Mouse (Mus musculus) stomach, postnatal 0 days (tissue): ENCODE measurements around the gene Pdzrn3. TPM values are rescaled to one million over a fixed set of nuclear protein-coding genes. Genes with fewer than 3 reads are reported as not detected.

Experiments
- ATAC-seq: fragments of 200-750 bp; cut with Nextera tagmentation; 2 replicates; pipeline ENCODE4 v1.8.0; 2017; ENCODE audit not compliant: low FRiP score, low TSS enrichment
- DNase-seq: peaks from one replicate; pipeline ENCODE4 v3.0.0-alpha.2; 2016; ENCODE audit warnings: low spot score
- H3K27ac ChIP-seq: fragments of 300-500 bp; sonication (generic); replicated peaks from 2 replicates; pipeline ENCODE4 v1.5.1; 2014; ENCODE audit warnings: mild to moderate bottlenecking, control low read depth
- H3K27me3 ChIP-seq: fragments of 300-500 bp; sonication (generic); 2 replicates; pipeline ENCODE4 v1.6.1; 2014; ENCODE audit warnings: low read length; ENCODE audit not compliant: control insufficient read depth, insufficient read depth
- H3K36me3 ChIP-seq: fragments of 300-500 bp; sonication (generic); 2 replicates; pipeline ENCODE4 v1.6.1; 2014; ENCODE audit warnings: low read length, mixed read lengths; ENCODE audit not compliant: control insufficient read depth, insufficient read depth
- H3K4me1 ChIP-seq: fragments of 300-500 bp; sonication (generic); replicated peaks from 2 replicates; pipeline ENCODE4 v1.6.1; 2014; ENCODE audit warnings: antibody characterized with exemption; ENCODE audit not compliant: control insufficient read depth, insufficient read depth
- H3K4me2 ChIP-seq: fragments of 300-500 bp; sonication (generic); replicated peaks from 2 replicates; pipeline ENCODE4 v1.6.1; 2014; ENCODE audit warnings: low read depth, mild to moderate bottlenecking, control low read depth, moderate library complexity
- H3K4me3 ChIP-seq: fragments of 300-500 bp; sonication (generic); 2 replicates; pipeline ENCODE4 v1.5.1; 2014; ENCODE audit warnings: low read depth, low read length, control low read depth
- H3K9ac ChIP-seq: fragments of 300-500 bp; sonication (generic); 2 replicates; pipeline ENCODE4 v1.6.1; 2014; ENCODE audit warnings: mild to moderate bottlenecking, low read length, control low read depth, mixed read lengths
- H3K9me3 ChIP-seq: fragments of 300-500 bp; sonication (generic); 2 replicates; pipeline ENCODE4 v1.6.1; 2016; ENCODE audit warnings: low read length; ENCODE audit not compliant: control insufficient read depth
- CTCF ChIP-seq: IDR thresholded peaks from 2 replicates; pipeline ENCODE4 v1.5.1; 2016; ENCODE audit warnings: antibody characterized with exemption, low read depth, mild to moderate bottlenecking, moderate library complexity
- EP300 ChIP-seq: optimal IDR thresholded peaks from 2 replicates; pipeline ENCODE3; 2016; ENCODE audit warnings: antibody characterized with exemption
- WGBS: fragments of 180-500 bp; shearing (Covaris S2); extraction: QIAGEN DNeasy Blood & Tissue Kit; methylation state at CpG from one replicate; pipeline ENCODE4 v1.1.7; 2014; 5-methylcytosine and 5-hydroxymethylcytosine counted together
- polyA plus RNA-seq: library from polyadenylated mRNA; unstranded; fragments of >200 nt; fragmentation: Nextera tagmentation; extraction: Ambion mirVana; gene quantifications from 2 replicates; pipeline ENCODE4 v1.2.1, GENCODE M21; 2015

The Pdzrn3 gene
- polyA plus RNA-seq, 1 experiment from 2014 or later, result 5.1 TPM

DNA sequence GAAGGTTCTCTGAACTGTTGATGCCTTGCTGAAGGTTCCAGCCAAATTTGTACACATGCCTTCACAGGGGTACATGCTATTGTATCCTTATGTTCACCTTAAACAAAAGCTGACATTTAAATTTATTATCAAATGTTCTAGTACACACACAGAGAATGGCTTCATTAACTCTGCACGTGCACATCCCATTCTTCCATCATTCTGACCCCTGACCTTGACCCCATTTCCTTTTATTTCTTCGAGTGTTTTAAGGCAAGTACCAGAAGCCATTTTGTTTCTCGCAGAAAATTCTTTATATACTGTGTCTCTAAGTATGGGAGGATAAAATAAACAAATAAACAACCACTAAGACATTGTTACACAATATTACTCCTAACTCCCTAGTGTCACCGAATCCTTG, 123.0 kb downstream of the Pdzrn3 start:
- Histone ChIP-seq H3K27ac (no peak overlapping the region), H3K4me1 (peaks cover 3% of the 10 kb centered on the region), H3K4me2 (no peak overlapping the region), H3K27me3 (no peaks in the 10 kb centered on the region), H3K4me3 (no peak overlapping the region), H3K9ac (no peak overlapping the region), H3K36me3 (no peaks in the 10 kb centered on the region), H3K9me3 (no peaks in the 10 kb centered on the region)
- no peak for ATAC-seq
- TF ChIP-seq CTCF (no peak), EP300 (no peak)
- DNase-seq, result no peak
- 52% methylated on average over 4 of the region's 4 CpGs for WGBS

DNA sequence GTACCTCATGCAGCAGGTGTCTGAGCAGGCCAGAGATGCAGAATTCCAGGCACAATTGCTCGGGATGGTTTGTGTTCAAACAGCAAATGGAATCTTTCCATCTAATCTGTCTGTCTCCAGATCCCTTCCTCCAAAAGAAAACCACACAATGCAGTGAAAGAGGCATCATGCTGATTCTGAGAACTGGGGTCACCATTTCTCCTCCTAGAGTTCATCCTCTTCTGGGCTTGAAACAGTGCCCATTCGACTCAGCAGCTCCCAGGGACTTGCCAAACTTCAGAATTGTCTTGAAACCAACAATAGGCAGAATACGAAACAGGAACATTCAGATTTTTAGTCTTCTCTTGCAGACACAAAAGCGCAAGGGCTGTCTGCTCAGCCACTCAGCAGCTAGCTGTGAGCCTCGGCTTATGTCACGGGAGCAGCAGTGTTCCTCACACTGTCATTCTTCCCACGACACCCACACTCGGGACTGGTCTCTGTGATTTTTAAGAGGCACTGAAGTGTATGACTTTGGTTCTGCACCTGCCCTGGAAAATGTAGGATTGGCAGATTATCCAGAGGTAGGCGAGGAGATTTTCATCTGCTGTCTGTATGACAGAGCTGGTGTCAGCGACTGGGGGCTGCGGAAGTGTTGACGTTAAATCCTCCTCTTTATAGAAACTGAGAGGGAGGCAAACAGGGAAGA, 125.6 kb downstream of the Pdzrn3 start:
- H3K4me2 ChIP-seq, result no peak overlapping the region
- no peak overlapping the region for H3K9ac ChIP-seq
- H3K4me3 ChIP-seq, result no peak overlapping the region
- ATAC-seq (no peak), DNase-seq (no peak)
- peaks cover 3% of the 10 kb centered on the region for H3K4me1 ChIP-seq
- H3K27ac ChIP-seq, result no peak overlapping the region
- TF ChIP-seq CTCF (no peak), EP300 (no peak)
- H3K36me3 ChIP-seq, result no peaks in the 10 kb centered on the region
- H3K27me3 ChIP-seq, result no peaks in the 10 kb centered on the region
- H3K9me3 ChIP-seq, result no peaks in the 10 kb centered on the region
- WGBS, result 63% methylated on average over 12 of the region's 12 CpGs

DNA sequence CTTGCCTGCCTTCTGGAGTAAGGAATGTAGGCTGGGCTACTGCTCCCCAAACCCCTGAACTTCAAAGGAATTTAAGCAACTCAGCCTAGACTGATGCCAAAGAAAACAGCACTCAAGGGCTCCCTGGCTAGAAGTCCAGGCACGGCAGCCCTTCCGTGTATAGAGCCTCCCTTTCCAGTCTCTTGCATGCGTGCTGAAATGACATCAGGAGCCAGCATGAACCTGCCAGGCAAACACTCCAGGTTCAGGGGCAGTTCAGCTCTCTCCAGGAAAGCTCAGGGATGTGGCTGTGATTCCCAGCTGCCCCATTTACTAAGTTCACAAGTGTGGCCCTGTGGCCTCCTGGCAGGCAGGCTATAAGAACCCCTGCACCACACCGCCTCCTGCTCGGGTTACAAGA, 126.5 kb downstream of the Pdzrn3 start:
- 35% methylated on average over 5 of the region's 5 CpGs for WGBS
- H3K4me3 ChIP-seq, result no peak overlapping the region
- H3K9me3 ChIP-seq, result no peaks in the 10 kb centered on the region
- TF ChIP-seq CTCF (no peak), EP300 (no peak)
- H3K36me3 ChIP-seq, result no peaks in the 10 kb centered on the region
- ATAC-seq (no peak), DNase-seq (no peak)
- H3K4me2 ChIP-seq, result no peak overlapping the region
- peaks cover 3% of the 10 kb centered on the region for H3K4me1 ChIP-seq
- H3K27me3 ChIP-seq, result no peaks in the 10 kb centered on the region
- no peak overlapping the region for H3K9ac ChIP-seq
- H3K27ac ChIP-seq, result no peak overlapping the region

DNA sequence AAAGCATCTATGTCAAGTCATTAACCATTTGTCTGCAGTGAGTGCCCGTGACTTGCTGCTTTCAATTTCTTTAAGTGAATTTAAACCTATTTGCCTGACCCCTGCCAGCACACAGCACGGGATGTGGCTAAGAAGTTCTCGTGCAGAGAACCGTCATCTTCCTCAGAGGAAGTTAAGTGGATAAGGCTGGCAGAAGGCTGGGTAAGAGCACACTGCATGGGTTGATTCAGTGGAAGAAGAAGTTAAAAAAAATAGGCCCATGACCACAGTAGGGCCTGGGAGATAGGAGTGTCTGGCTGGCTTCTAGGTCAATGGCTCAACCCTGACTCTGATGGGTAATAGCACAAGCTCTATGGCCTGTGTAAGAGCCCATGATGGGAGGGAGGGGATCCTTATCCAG, 131.6 kb downstream of the Pdzrn3 start:
- WGBS, result 84% methylated on average over 4 of the region's 4 CpGs
- TF ChIP-seq EP300 (no peak), CTCF (no peak)
- no peak for DNase-seq
- Histone ChIP-seq H3K4me1 (0 out of 2 replicates have a peak, but pooled peaks cover 2% of the 10 kb centered on the region), H3K36me3 (no peaks in the 10 kb centered on the region), H3K27me3 (no peaks in the 10 kb centered on the region), H3K9me3 (no peaks in the 10 kb centered on the region), H3K9ac (no peak overlapping the region), H3K27ac (no peak overlapping the region), H3K4me3 (no peak overlapping the region), H3K4me2 (no peak overlapping the region)
- ATAC-seq, result no peak

DNA sequence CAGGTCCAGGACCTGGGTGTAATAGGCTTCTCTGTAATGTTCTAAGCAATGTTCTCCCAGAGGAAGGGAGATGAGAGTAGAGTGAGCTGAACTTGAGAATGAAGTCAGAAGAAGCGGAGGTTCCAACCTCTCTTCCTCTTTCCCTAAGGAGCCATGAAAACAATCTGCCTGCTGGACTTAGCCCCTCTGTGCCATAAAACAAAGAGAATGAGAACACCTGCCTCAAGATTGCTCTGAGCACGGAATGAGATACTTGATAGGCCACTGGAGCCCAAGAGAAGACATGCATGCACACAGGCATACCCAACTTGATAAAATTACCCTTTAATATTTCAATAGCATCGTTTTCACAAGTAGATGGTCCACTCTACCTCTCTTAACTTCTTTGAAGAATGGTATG, 133.3 kb downstream of the Pdzrn3 start:
- ATAC-seq (no peak), DNase-seq (no peak)
- H3K4me1 ChIP-seq, result no peaks in the 10 kb centered on the region
- 82% methylated on average over 3 of the region's 3 CpGs for WGBS
- H3K27ac ChIP-seq, result no peak overlapping the region
- no peaks in the 10 kb centered on the region for H3K36me3 ChIP-seq
- no peaks in the 10 kb centered on the region for H3K27me3 ChIP-seq
- TF ChIP-seq EP300 (no peak), CTCF (no peak)
- H3K9ac ChIP-seq, result no peak overlapping the region
- no peak overlapping the region for H3K4me2 ChIP-seq
- no peaks in the 10 kb centered on the region for H3K9me3 ChIP-seq
- no peak overlapping the region for H3K4me3 ChIP-seq

DNA sequence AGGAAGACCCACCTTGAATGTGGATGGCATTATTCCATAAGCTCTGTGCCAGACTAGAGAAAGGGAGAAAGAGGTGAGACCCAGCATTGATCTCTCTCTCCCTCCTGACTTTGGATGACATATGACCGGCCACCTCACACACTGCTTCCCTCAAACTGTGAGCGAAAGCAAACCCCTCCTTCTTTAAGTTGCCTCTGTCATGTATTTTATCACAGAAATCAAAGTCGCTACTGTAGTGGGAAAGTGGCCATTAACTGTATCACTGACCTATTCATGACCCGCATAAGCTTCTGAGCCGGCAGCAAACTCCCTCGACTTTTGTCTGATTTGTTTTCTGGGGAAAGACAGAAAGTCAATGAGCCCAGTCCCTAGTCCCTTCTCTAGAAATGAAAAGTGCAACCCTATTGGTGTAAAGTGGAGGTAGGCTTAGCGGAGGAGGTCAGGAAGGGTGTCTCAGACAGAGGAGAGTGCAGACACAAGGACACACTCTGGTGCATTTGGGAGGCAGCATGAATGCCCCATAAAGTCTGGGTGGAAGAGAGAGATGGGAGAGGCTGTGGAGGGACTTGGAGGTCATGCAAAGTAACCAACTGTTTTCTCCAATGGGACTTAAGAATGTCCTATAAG, 134.4 kb downstream of the Pdzrn3 start:
- WGBS, result 73% methylated on average over 7 of the region's 7 CpGs
- Histone ChIP-seq H3K27me3 (no peaks in the 10 kb centered on the region), H3K9me3 (no peaks in the 10 kb centered on the region), H3K4me3 (no peak overlapping the region), H3K4me2 (no peak overlapping the region), H3K27ac (peak overlapping the region; percentile 45; the same call in 1 of the 2 replicates), H3K36me3 (no peaks in the 10 kb centered on the region), H3K9ac (no peak overlapping the region), H3K4me1 (no peaks in the 10 kb centered on the region)
- no peak for DNase-seq
- TF ChIP-seq CTCF (no peak), EP300 (no peak)
- ATAC-seq, result no peak
